Mouse (Mus musculus): ENCODE measurements at regions not wholly inside any gene's neighbourhood (a gene's known extent, or its start where the extent isn't known, plus 50 kb on each side); places are given as distances from the start of the nearest gene placed in this dataset.

- H3K27ac ChIP-seq: no peak overlapping the region
- no peak for DNase-seq (ENCODE audit: low spot score)
- 0 out of 2 replicates have a peak, but pooled peaks cover 6% of the 10 kb centered on the region for H3K4me1 ChIP-seq
- no peaks in the 10 kb centered on the region for H3K9me3 ChIP-seq
- no peaks in the 10 kb centered on the region for H3K36me3 ChIP-seq
- no peaks in the 10 kb centered on the region for H3K27me3 ChIP-seq (ENCODE audit: insufficient read depth, poor library complexity, severe bottlenecking)
- no peak overlapping the region for H3K4me3 ChIP-seq
- WGBS: 60% methylated on average over 21 of the region's 21 CpGs
These were observed 476.5 kb upstream of the Tbx3 start for GRCm38 (mm10) chr5:119193699-119194681.

- no peak for DNase-seq (ENCODE audit: low spot score)
- Histone ChIP-seq H3K36me3 (no peaks in the 10 kb centered on the region), H3K27me3 (ENCODE audit: insufficient read depth, poor library complexity, severe bottlenecking) (no peaks in the 10 kb centered on the region), H3K4me3 (no peak overlapping the region), H3K27ac (no peak overlapping the region), H3K9me3 (no peaks in the 10 kb centered on the region), H3K4me1 (peaks cover 13% of the 10 kb centered on the region; the same call in 1 of the 2 replicates)
- 46% methylated on average over 9 of the region's 9 CpGs for WGBS
These were observed 470.6 kb upstream of the Tbx3 start for GRCm38 (mm10) chr5:119199906-119200305.

- no peaks in the 10 kb centered on the region for H3K9me3 ChIP-seq
- WGBS: 70% methylated on average over 8 of the region's 8 CpGs
These were observed 469.2 kb upstream of the Tbx3 start for GRCm38 (mm10) chr5:119201251-119201650.

GRCm38 (mm10) chr5:119204736-119205135, 465.7 kb upstream of the Tbx3 start:
- 47% methylated on average over 2 of the region's 2 CpGs for WGBS

More at GRCm38 (mm10) chr5:119201251-119201650, 469.2 kb upstream of the Tbx3 start:
- Histone ChIP-seq H3K27ac (no peak overlapping the region), H3K4me1 (peaks cover 14% of the 10 kb centered on the region; the same call in 1 of the 2 replicates), H3K4me3 (no peak overlapping the region), H3K27me3 (ENCODE audit: insufficient read depth, poor library complexity, severe bottlenecking) (no peaks in the 10 kb centered on the region), H3K36me3 (no peaks in the 10 kb centered on the region)
- DNase-seq (ENCODE audit: low spot score): no peak

GRCm38 (mm10) chr5:119208077-119208476, 462.4 kb upstream of the Tbx3 start:
- H3K36me3 ChIP-seq: no peaks in the 10 kb centered on the region
- no peaks in the 10 kb centered on the region for H3K27me3 ChIP-seq (ENCODE audit: insufficient read depth, poor library complexity, severe bottlenecking)
- H3K4me1 ChIP-seq: 0 out of 2 replicates have a peak, but pooled peaks cover 7% of the 10 kb centered on the region
- no peak overlapping the region for H3K4me3 ChIP-seq
- no peak overlapping the region for H3K27ac ChIP-seq
- peaks cover 5% of the 10 kb centered on the region; the same call in 1 of the 2 replicates for H3K9me3 ChIP-seq
- no peak for DNase-seq (ENCODE audit: low spot score)
- 79% methylated on average over 13 of the region's 13 CpGs for WGBS

More at GRCm38 (mm10) chr5:119204736-119205135, 465.7 kb upstream of the Tbx3 start:
- no peak for DNase-seq (ENCODE audit: low spot score)
- H3K4me3 ChIP-seq: no peak overlapping the region
- H3K27me3 ChIP-seq (ENCODE audit: insufficient read depth, poor library complexity, severe bottlenecking): no peaks in the 10 kb centered on the region
- no peaks in the 10 kb centered on the region for H3K36me3 ChIP-seq
- H3K9me3 ChIP-seq: peaks cover 5% of the 10 kb centered on the region; the same call in 1 of the 2 replicates
- H3K27ac ChIP-seq: peak overlapping the region; percentile 13; the same call in 1 of the 2 replicates
- peaks cover 14% of the 10 kb centered on the region; the same call in 1 of the 2 replicates for H3K4me1 ChIP-seq

- no peaks in the 10 kb centered on the region for H3K36me3 ChIP-seq
- DNase-seq (ENCODE audit: low spot score): no peak
- H3K9me3 ChIP-seq: peaks cover 5% of the 10 kb centered on the region; the same call in 1 of the 2 replicates
- WGBS: 53% methylated on average over 4 of the region's 4 CpGs
- H3K27ac ChIP-seq: no peak overlapping the region
- no peak overlapping the region for H3K4me3 ChIP-seq
- H3K27me3 ChIP-seq (ENCODE audit: insufficient read depth, poor library complexity, severe bottlenecking): peaks cover 15% of the 10 kb centered on the region; the same call in 1 of the 2 replicates
- no peaks in the 10 kb centered on the region for H3K4me1 ChIP-seq
These were observed 457.3 kb upstream of the Tbx3 start for GRCm38 (mm10) chr5:119213196-119213595.

DNA sequence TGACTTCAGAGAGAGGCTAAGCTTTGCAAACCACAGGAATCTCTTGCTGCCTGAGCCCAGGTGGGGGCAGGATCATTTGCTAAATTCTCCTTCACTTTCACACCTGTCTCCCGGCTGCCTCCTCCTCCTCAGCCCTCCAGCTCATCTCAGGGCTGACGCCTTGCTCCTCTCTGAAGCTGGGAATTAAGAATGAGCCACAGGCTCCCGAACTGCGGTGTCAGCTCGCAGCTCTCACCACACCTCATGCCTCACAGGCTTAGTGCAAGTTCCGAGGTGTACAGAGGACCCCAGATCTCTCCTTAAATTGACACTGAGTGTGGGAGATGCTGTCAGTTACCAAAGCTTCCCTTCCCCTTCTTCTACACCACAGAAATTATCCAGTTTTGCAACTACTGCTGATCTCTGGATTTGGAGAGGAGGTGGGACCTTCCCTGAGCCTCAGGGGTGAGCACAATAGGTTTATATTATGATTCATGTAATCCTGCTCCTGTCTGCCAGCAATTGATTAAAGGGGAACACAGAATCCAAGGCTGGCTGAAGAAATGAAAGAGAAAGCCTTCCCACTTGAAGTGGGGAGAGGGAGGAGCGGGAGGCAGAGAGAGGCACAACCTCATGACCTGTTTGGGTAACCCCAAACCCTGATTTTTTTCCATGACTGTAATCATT, 456.6 kb upstream of the Tbx3 start:
- Histone ChIP-seq H3K4me1 (0 out of 2 replicates have a peak, but pooled peaks cover 2% of the 10 kb centered on the region), H3K36me3 (no peaks in the 10 kb centered on the region), H3K4me3 (no peak overlapping the region), H3K27ac (no peak overlapping the region), H3K27me3 (ENCODE audit: insufficient read depth, poor library complexity, severe bottlenecking) (peaks cover 15% of the 10 kb centered on the region; the same call in 1 of the 2 replicates), H3K9me3 (peaks cover 4% of the 10 kb centered on the region; the same call in 1 of the 2 replicates)
- 35% methylated on average over 7 of the region's 7 CpGs for WGBS
- DNase-seq (ENCODE audit: low spot score): no peak

GRCm38 (mm10) chr5:119214937-119215336, 455.5 kb upstream of the Tbx3 start:
- Histone ChIP-seq H3K4me1 (peaks cover 7% of the 10 kb centered on the region; the same call in 1 of the 2 replicates), H3K27me3 (ENCODE audit: insufficient read depth, poor library complexity, severe bottlenecking) (peaks cover 15% of the 10 kb centered on the region; the same call in 1 of the 2 replicates), H3K9me3 (no peaks in the 10 kb centered on the region), H3K27ac (no peak overlapping the region), H3K4me3 (no peak overlapping the region), H3K36me3 (no peaks in the 10 kb centered on the region)
- 88% methylated on average over 9 of the region's 9 CpGs for WGBS
- DNase-seq (ENCODE audit: low spot score): no peak

DNA sequence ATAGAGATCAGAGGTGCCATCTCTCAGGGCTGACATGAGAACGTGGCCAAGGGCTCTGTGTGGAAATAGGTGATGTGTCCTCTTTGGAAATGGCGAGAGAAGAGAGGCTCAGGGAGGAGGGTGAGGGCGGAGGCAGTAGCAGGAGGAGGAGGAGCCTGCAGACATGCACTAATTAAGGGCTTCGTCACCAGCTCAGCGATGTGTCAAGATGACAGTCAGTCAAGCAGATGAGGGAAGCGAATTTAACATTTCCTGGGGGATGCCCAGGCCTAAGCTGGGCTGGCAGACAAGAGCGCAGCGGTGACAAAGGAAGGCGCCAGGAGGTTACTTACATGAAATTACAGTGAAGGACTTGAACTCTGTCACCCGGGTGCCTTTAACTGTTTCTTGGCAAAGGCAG, 455.1 kb upstream of the Tbx3 start:
- Histone ChIP-seq H3K27me3 (ENCODE audit: insufficient read depth, poor library complexity, severe bottlenecking) (peaks cover 15% of the 10 kb centered on the region; the same call in 1 of the 2 replicates), H3K4me3 (no peak overlapping the region), H3K4me1 (peaks cover 7% of the 10 kb centered on the region; the same call in 1 of the 2 replicates), H3K36me3 (no peaks in the 10 kb centered on the region), H3K9me3 (no peaks in the 10 kb centered on the region), H3K27ac (no peak overlapping the region)
- WGBS: 73% methylated on average over 10 of the region's 10 CpGs
- no peak for DNase-seq (ENCODE audit: low spot score)

- no peaks in the 10 kb centered on the region for H3K9me3 ChIP-seq
- peaks cover 16% of the 10 kb centered on the region; the same call in 1 of the 2 replicates for H3K27me3 ChIP-seq (ENCODE audit: insufficient read depth, poor library complexity, severe bottlenecking)
- H3K4me3 ChIP-seq: no peak overlapping the region
- no peak overlapping the region for H3K27ac ChIP-seq
- no peaks in the 10 kb centered on the region for H3K36me3 ChIP-seq
- DNase-seq (ENCODE audit: low spot score): no peak
- WGBS: 73% methylated on average over 3 of the region's 3 CpGs
- peaks cover 7% of the 10 kb centered on the region; the same call in 1 of the 2 replicates for H3K4me1 ChIP-seq
These were observed 454.3 kb upstream of the Tbx3 start for GRCm38 (mm10) chr5:119216146-119216545.

DNA sequence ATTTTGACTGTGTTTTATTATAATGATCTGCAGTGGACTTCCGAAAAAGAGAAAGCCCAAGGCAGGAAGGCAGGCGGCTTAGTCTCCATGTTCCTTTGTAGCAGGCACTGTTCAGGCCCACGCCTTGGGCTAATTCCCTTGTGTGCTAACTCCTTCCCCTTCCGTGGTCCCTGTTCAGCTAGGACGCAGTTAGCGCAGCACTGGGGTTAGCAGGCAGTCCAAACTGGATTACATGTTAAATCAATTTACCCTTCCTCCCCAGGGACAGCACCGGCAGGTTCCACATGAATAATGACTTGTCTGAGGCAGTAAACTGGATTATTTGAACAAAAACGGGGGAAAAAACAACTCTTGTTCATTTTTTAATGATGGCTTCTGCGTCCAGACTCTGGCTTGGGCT, 453.4 kb upstream of the Tbx3 start:
- H3K27ac ChIP-seq: no peak overlapping the region
- peaks cover 20% of the 10 kb centered on the region; the same call in 1 of the 2 replicates for H3K27me3 ChIP-seq (ENCODE audit: insufficient read depth, poor library complexity, severe bottlenecking)
- no peaks in the 10 kb centered on the region for H3K9me3 ChIP-seq
- DNase-seq (ENCODE audit: low spot score): no peak
- WGBS: 82% methylated on average over 9 of the region's 9 CpGs
- peaks cover 7% of the 10 kb centered on the region; the same call in 1 of the 2 replicates for H3K4me1 ChIP-seq
- no peak overlapping the region for H3K4me3 ChIP-seq
- no peaks in the 10 kb centered on the region for H3K36me3 ChIP-seq

DNA sequence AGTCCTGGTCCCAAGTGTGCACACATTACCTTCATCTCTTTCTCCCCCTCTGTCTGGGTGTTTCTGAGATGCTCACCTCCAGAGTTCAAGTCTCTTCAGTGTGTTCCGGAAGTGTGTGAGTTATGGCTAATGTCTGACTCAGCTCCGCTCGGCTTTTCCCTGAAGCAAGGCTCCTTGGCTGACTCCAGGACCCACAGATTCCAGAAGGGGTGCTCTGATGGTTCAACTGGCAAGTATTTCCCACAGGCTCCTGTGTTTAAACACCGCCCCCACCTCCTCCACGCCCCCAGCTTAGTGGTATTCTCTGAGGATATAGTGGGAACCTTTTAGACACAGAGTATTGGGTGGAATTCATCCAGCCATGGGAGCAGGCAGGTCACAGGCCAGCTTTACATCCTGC, 441.8 kb upstream of the Tbx3 start:
- H3K4me3 ChIP-seq: no peak overlapping the region
- no peaks in the 10 kb centered on the region for H3K4me1 ChIP-seq
- 92% methylated on average over 5 of the region's 5 CpGs for WGBS
- H3K27me3 ChIP-seq (ENCODE audit: insufficient read depth, poor library complexity, severe bottlenecking): peaks cover 7% of the 10 kb centered on the region; the same call in 1 of the 2 replicates
- no peak for DNase-seq (ENCODE audit: low spot score)
- no peaks in the 10 kb centered on the region for H3K36me3 ChIP-seq
- no peak overlapping the region for H3K27ac ChIP-seq
- H3K9me3 ChIP-seq: no peaks in the 10 kb centered on the region

Measured in heart, embryonic 10.5 days (tissue).